Mouse (Mus musculus): ENCODE results near the gene Ppp1r2. TPM values are rescaled to one million over a fixed set of nuclear protein-coding genes. Genes with fewer than 3 reads are reported as not detected.

Ppp1r2 gene
- polyA plus RNA-seq, 1 experiment from 2014 or later, result 95.5 TPM

GRCm38 (mm10) chr16:31286801-31287488, 11.9 kb upstream of the Ppp1r2 start:
- no peaks in the 10 kb centered on the region for H3K27me3 ChIP-seq
- H3K9ac ChIP-seq, result no peak overlapping the region
- no peaks in the 10 kb centered on the region for H3K9me3 ChIP-seq
- no peak for ATAC-seq (ENCODE audit: low FRiP score)
- WGBS, result 90% methylated on average over 11 of the region's 11 CpGs
- no peak overlapping the region for H3K4me2 ChIP-seq
- H3K36me3 ChIP-seq (replicated peaks), result no peaks in the 10 kb centered on the region
- H3K4me1 ChIP-seq, result no peaks in the 10 kb centered on the region
- H3K4me3 ChIP-seq (replicated peaks), result no peak overlapping the region
- H3K27ac ChIP-seq, result no peak overlapping the region

GRCm38 (mm10) chr16:31281981-31282380, 6.9 kb upstream of the Ppp1r2 start:
- 78% methylated on average over 2 of the region's 2 CpGs for WGBS

GRCm38 (mm10) chr16:31280176-31280575, 5.1 kb upstream of the Ppp1r2 start:
- Histone ChIP-seq H3K36me3 (replicated peaks) (no peaks in the 10 kb centered on the region), H3K9ac (no peak overlapping the region), H3K4me2 (no peak overlapping the region), H3K9me3 (no peaks in the 10 kb centered on the region), H3K4me3 (replicated peaks) (no peak overlapping the region), H3K27me3 (no peaks in the 10 kb centered on the region), H3K4me1 (no peaks in the 10 kb centered on the region), H3K27ac (no peak overlapping the region)
- no peak for ATAC-seq (ENCODE audit: low FRiP score)
- 87% methylated on average over 4 of the region's 4 CpGs for WGBS

More at GRCm38 (mm10) chr16:31281981-31282380, 6.9 kb upstream of the Ppp1r2 start:
- Histone ChIP-seq H3K4me2 (no peak overlapping the region), H3K27me3 (no peaks in the 10 kb centered on the region), H3K27ac (no peak overlapping the region), H3K36me3 (replicated peaks) (no peaks in the 10 kb centered on the region), H3K4me1 (no peaks in the 10 kb centered on the region), H3K9ac (no peak overlapping the region), H3K4me3 (replicated peaks) (no peak overlapping the region), H3K9me3 (no peaks in the 10 kb centered on the region)
- no peak for ATAC-seq (ENCODE audit: low FRiP score)

GRCm38 (mm10) chr16:31278581-31278980, 3.5 kb upstream of the Ppp1r2 start:
- 78% methylated on average over 6 of the region's 6 CpGs for WGBS
- ATAC-seq (ENCODE audit: low FRiP score), result no peak

GRCm38 (mm10) chr16:31278081-31278480, 3.0 kb upstream of the Ppp1r2 start:
- no peak for ATAC-seq (ENCODE audit: low FRiP score)
- H3K27me3 ChIP-seq, result no peaks in the 10 kb centered on the region
- 63% methylated on average over 2 of the region's 2 CpGs for WGBS
- H3K9ac ChIP-seq, result no peak overlapping the region
- no peak overlapping the region for H3K27ac ChIP-seq
- H3K4me3 ChIP-seq (replicated peaks), result no peak overlapping the region
- no peaks in the 10 kb centered on the region for H3K36me3 ChIP-seq (replicated peaks)
- peaks cover 9% of the 10 kb centered on the region for H3K4me1 ChIP-seq
- H3K9me3 ChIP-seq, result no peaks in the 10 kb centered on the region
- H3K4me2 ChIP-seq, result no peak overlapping the region

More at GRCm38 (mm10) chr16:31278581-31278980, 3.5 kb upstream of the Ppp1r2 start:
- Histone ChIP-seq H3K36me3 (replicated peaks) (no peaks in the 10 kb centered on the region), H3K9ac (no peak overlapping the region), H3K9me3 (no peaks in the 10 kb centered on the region), H3K4me1 (peaks cover 4% of the 10 kb centered on the region), H3K27ac (no peak overlapping the region), H3K4me2 (no peak overlapping the region), H3K4me3 (replicated peaks) (no peak overlapping the region), H3K27me3 (no peaks in the 10 kb centered on the region)

GRCm38 (mm10) chr16:31276962-31277361, 1.9 kb upstream of the Ppp1r2 start:
- no peak overlapping the region for H3K9ac ChIP-seq
- no peaks in the 10 kb centered on the region for H3K9me3 ChIP-seq
- no peaks in the 10 kb centered on the region for H3K27me3 ChIP-seq
- WGBS, result 91% methylated on average over 7 of the region's 7 CpGs
- no peaks in the 10 kb centered on the region for H3K36me3 ChIP-seq (replicated peaks)
- H3K27ac ChIP-seq, result no peak overlapping the region
- ATAC-seq (ENCODE audit: low FRiP score), result no peak
- no peak overlapping the region for H3K4me2 ChIP-seq
- peaks cover 19% of the 10 kb centered on the region for H3K4me1 ChIP-seq
- H3K4me3 ChIP-seq (replicated peaks), result no peak overlapping the region

GRCm38 (mm10) chr16:31276539-31276938, 1.5 kb upstream of the Ppp1r2 start:
- Histone ChIP-seq H3K27me3 (no peaks in the 10 kb centered on the region), H3K4me1 (peaks cover 22% of the 10 kb centered on the region), H3K4me3 (replicated peaks) (no peak overlapping the region), H3K9me3 (no peaks in the 10 kb centered on the region), H3K27ac (no peak overlapping the region), H3K9ac (no peak overlapping the region), H3K36me3 (replicated peaks) (no peaks in the 10 kb centered on the region), H3K4me2 (no peak overlapping the region)
- 74% methylated on average over 7 of the region's 7 CpGs for WGBS
- ATAC-seq (ENCODE audit: low FRiP score), result no peak

- peak overlapping the region; percentile 98 for H3K9ac ChIP-seq
- peaks cover 26% of the 10 kb centered on the region for H3K4me1 ChIP-seq
- no peaks in the 10 kb centered on the region for H3K36me3 ChIP-seq (replicated peaks)
- no peak for ATAC-seq (ENCODE audit: low FRiP score)
- 10% methylated on average over 6 of the region's 6 CpGs for WGBS
- H3K4me2 ChIP-seq, result peak overlapping the region; percentile 76
- no peaks in the 10 kb centered on the region for H3K9me3 ChIP-seq
- peak overlapping the region; percentile 88 for H3K4me3 ChIP-seq (replicated peaks)
- 0 out of 2 replicates have a peak overlapping the region, but pooled peaks have one; percentile 91 for H3K27ac ChIP-seq
- H3K27me3 ChIP-seq, result no peaks in the 10 kb centered on the region
These were observed 993 bp downstream of the Ppp1r2 start for GRCm38 (mm10) chr16:31274084-31274483.

GRCm38 (mm10) chr16:31266692-31267091, 8.4 kb downstream of the Ppp1r2 start:
- 97% methylated on average over 2 of the region's 2 CpGs for WGBS
- Histone ChIP-seq H3K4me1 (peaks cover 6% of the 10 kb centered on the region; the same call in 1 of the 2 replicates), H3K27me3 (no peaks in the 10 kb centered on the region), H3K9me3 (no peaks in the 10 kb centered on the region), H3K36me3 (replicated peaks) (peaks cover 9% of the 10 kb centered on the region; the same call in 1 of the 2 replicates), H3K4me2 (no peak overlapping the region), H3K9ac (no peak overlapping the region), H3K27ac (no peak overlapping the region), H3K4me3 (replicated peaks) (no peak overlapping the region)
- ATAC-seq (ENCODE audit: low FRiP score), result no peak

- H3K27ac ChIP-seq, result no peak overlapping the region
- H3K4me3 ChIP-seq (replicated peaks), result no peak overlapping the region
- H3K4me2 ChIP-seq, result no peak overlapping the region
- H3K27me3 ChIP-seq, result no peaks in the 10 kb centered on the region
- H3K9me3 ChIP-seq, result no peaks in the 10 kb centered on the region
- H3K9ac ChIP-seq, result no peak overlapping the region
- ATAC-seq (ENCODE audit: low FRiP score), result no peak
- H3K36me3 ChIP-seq (replicated peaks), result peaks cover 47% of the 10 kb centered on the region
- WGBS, result 90% methylated on average over 2 of the region's 2 CpGs
- no peaks in the 10 kb centered on the region for H3K4me1 ChIP-seq
These were observed 18.9 kb downstream of the Ppp1r2 start for GRCm38 (mm10) chr16:31256151-31256550.

GRCm38 (mm10) chr16:31255685-31256084, 19.4 kb downstream of the Ppp1r2 start:
- H3K9ac ChIP-seq, result no peak overlapping the region
- H3K27me3 ChIP-seq, result no peaks in the 10 kb centered on the region
- H3K27ac ChIP-seq, result no peak overlapping the region
- no peaks in the 10 kb centered on the region for H3K9me3 ChIP-seq
- H3K4me2 ChIP-seq, result no peak overlapping the region
- ATAC-seq (ENCODE audit: low FRiP score), result no peak
- H3K4me3 ChIP-seq (replicated peaks), result no peak overlapping the region
- peaks cover 44% of the 10 kb centered on the region for H3K36me3 ChIP-seq (replicated peaks)
- 73% methylated on average over 3 of the region's 3 CpGs for WGBS
- H3K4me1 ChIP-seq, result no peaks in the 10 kb centered on the region

- H3K4me3 ChIP-seq (replicated peaks), result no peak overlapping the region
- H3K4me1 ChIP-seq, result no peaks in the 10 kb centered on the region
- H3K27ac ChIP-seq, result no peak overlapping the region
- H3K27me3 ChIP-seq, result no peaks in the 10 kb centered on the region
- ATAC-seq (ENCODE audit: low FRiP score), result no peak
- no peak overlapping the region for H3K9ac ChIP-seq
- no peak overlapping the region for H3K4me2 ChIP-seq
- 90% methylated on average over 3 of the region's 3 CpGs for WGBS
- no peaks in the 10 kb centered on the region for H3K9me3 ChIP-seq
- peaks cover 5% of the 10 kb centered on the region; the same call in 1 of the 2 replicates for H3K36me3 ChIP-seq (replicated peaks)
These were observed 25.7 kb downstream of the Ppp1r2 start for GRCm38 (mm10) chr16:31249401-31249800.

GRCm38 (mm10) chr16:31248717-31249116, 26.4 kb downstream of the Ppp1r2 start:
- Histone ChIP-seq H3K4me2 (no peak overlapping the region), H3K27ac (no peak overlapping the region), H3K36me3 (replicated peaks) (peaks cover 5% of the 10 kb centered on the region; the same call in 1 of the 2 replicates), H3K27me3 (no peaks in the 10 kb centered on the region), H3K4me3 (replicated peaks) (no peak overlapping the region), H3K9ac (no peak overlapping the region), H3K4me1 (no peaks in the 10 kb centered on the region), H3K9me3 (no peaks in the 10 kb centered on the region)
- 92% methylated on average over 13 of the region's 13 CpGs for WGBS
- ATAC-seq (ENCODE audit: low FRiP score), result no peak
